Mouse (Mus musculus) MN1 (cell line): ENCODE data around the gene Macc1.

ENCODE experiments used
- DNase-seq: peaks from one replicate; pipeline ENCODE4 v3.0.0-alpha.2; 2016; ENCODE audit warnings: low spot score

Gene Macc1

DNA sequence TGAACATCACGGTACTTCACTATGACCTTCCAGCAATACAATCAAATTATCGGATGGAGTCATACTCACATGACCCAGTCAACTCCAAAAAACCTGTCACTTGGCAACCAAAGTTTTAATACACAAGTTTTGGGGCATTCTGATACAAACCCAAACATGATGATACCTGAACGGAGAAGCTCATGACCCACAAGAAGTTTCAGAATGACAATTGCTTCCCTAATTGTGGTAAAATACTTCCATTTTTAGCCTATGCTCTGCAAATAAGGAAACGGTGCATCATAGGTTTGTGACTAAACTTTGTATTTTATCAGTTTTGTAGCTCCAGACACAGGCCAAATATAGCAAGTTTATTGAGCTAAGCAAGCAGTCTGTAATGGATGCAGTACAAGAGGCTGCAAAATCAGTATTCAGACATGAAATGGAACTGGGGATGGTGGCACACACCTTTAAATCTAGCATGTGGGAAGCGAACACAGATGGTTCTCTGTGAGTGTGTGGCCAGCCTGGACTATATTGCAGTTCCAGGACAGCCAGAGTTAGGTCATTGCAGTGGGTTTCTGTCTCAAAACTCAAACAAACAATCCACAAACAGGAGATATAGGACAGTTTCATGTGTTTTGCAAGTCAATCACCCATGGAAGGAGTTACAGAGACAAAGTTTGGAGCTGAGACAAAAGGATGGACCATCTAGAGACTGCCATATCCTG lies 170.0 kb downstream of the Macc1 start:
- no peak for DNase-seq

DNA sequence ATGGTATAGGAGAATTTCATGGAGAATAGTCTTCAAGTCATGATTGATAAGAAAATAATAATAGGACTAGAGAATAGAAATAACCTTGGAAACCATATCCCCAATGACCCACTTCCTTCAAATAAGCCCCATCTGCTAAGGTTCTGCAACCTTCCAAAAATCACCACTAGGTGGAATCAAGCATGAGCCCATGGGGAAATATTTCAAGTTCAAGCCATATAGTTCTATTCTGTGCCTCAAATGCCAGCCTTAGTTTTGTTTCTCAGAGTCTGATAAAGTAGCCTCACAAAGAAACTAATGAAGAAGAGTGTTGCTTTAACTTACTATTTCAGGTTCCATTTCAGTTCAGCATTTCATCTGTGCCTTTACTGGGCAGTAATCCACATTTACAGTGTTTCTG lies 197.1 kb downstream of the Macc1 start:
- DNase-seq, result no peak
